Mouse (Mus musculus): ENCODE data around the gene Trim54. TPM values are rescaled to one million over a fixed set of nuclear protein-coding genes. Genes with fewer than 3 reads are reported as not detected.

Gene Trim54
- total RNA-seq, 2 experiments from 2014 or later, result not detected

DNA sequence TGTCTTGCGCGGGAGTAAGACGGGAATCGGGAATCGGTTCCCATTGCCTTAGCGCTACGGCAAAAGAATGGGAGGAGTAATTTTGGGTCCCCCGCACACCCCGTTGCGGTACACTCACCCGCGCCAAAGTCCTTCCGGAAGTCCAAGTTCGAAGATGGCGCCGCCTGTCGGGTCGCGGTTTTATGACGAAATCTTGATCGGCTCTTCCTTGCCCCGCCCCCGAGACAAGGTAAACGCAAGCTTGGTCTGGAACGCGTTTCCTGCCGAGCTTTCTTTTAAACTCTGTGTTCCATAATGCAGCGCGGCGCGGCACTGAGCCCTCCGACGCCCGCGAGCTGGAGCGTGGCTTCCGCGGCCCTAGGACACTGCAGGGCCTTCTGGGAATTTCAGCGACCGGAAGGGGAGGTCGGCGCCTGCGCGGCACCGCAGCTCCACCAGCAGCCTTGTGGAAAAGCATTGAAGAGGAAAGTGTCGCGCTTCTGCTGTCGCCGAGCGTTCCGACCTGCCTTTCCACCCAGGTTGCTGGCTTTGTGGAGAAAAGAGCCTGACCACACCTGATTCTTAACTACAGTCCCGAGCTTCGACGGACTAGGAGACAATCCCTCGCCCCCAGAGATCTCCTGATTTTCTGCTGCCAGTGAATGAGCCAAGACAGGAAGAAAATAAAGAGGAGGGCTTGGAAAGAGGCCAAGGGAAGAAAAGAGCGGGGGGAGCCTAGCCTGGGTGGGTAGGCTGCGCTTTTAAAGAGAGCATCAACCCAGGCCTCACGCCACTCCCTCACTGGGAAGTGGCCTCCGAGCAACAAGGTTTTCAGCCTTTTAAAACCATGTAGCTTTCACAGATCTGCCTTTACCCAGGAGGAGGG is 63.5 kb downstream of the Trim54 start, which contains the start of the genes Gm29609 and Gtf3c2:
TSS of gene Gm29609 (minus strand) at position 146 of the 865 bp plus-strand sequence.
TSS of gene Gtf3c2 (minus strand) at position 379 of the 865 bp plus-strand sequence.
- DNase-seq (ENCODE audit: extremely low spot score in 1 of 2, low spot score in 1 of 2), result peak; percentile 93

DNA sequence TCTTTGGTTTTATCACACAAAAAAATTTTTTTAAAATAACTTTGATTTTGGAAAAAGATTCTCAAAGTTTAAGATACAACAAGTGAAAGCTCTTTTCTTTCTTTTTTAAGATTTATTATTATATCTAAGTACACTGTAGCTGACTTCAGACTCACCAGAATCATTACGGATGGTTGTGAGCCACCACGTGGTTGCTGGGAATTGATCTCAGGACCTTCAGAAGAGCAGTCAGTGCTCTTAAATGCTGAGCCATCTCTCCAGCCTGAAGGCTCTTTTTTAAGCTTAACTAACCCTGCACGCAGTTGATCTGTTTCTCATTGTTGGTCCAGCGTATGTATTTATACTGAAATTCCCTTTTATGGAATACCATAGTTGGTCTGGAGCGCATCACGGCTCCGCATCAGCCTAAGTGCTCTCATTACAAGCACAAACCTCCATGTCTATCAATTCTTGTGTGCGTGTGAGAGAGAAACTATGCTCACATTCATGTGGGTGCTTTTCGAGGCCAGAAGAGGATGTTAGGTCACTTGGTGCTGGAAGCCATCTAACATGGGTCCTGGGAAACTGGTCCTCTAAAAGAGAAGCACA is 64.8 kb downstream of the Trim54 start:
- DNase-seq (ENCODE audit: extremely low spot score in 1 of 2, low spot score in 1 of 2), result no peak

GRCm38 (mm10) chr5:31183678-31184077 is 67.2 kb downstream of the Trim54 start:
- DNase-seq (ENCODE audit: extremely low spot score in 1 of 2, low spot score in 1 of 2), result no peak

Other genes starting within 250 kb of the Trim54 start
- gene Tmem214, start 248.7 kb upstream of the Trim54 start, total RNA-seq (2021), result 10 to 100 TPM; 60.4 to 60.8 TPM
- gene Agbl5, start 228.0 kb upstream of the Trim54 start, total RNA-seq (2021), result 10 to 100 TPM; 13.0 to 14.5 TPM
- 100 to 1,000 TPM in 1 of 2 experiments, 10 to 100 TPM in 1; 92.7 to 101 TPM for gene Ost4, start 208.9 kb upstream of the Trim54 start, total RNA-seq (2021)
- gene Emilin1, start 203.3 kb upstream of the Trim54 start, total RNA-seq (2021), result 1 to 10 TPM; 2.5 to 3.4 TPM
- gene Khk, start 195.3 kb upstream of the Trim54 start, total RNA-seq (2021), result 10 to 100 TPM; 12.3 to 15.5 TPM
- gene Cgref1, start 171.1 kb upstream of the Trim54 start, total RNA-seq (2021), result 10 to 100 TPM; 14.5 to 16.7 TPM
- gene Preb, start 156.4 kb upstream of the Trim54 start, total RNA-seq (2021), result 100 to 1,000 TPM; 126 to 131 TPM
- under 1 TPM; 0.09 to 0.12 TPM for gene Tcf23, start 148.1 kb upstream of the Trim54 start, total RNA-seq (2021)
- gene Atraid, start 68.4 kb upstream of the Trim54 start, total RNA-seq (2021), result 10 to 100 TPM; 69.4 to 78.9 TPM
- gene Slc5a6, start 67.8 kb upstream of the Trim54 start, total RNA-seq (2021), result 10 to 100 TPM; 14.2 to 15.3 TPM
- gene Cad, start 61.9 kb upstream of the Trim54 start, total RNA-seq (2021), result 10 to 100 TPM; 16.9 to 18.0 TPM
- gene Dnajc5g, start 10.4 kb upstream of the Trim54 start, total RNA-seq (2021), result not detected
- gene Slc30a3, start 8.5 kb upstream of the Trim54 start, total RNA-seq (2021), result 10 to 100 TPM; 78.9 to 86.5 TPM
- gene Ucn, start 22.1 kb downstream of the Trim54 start, total RNA-seq (2021), result not detected
- gene Mpv17, start 37.5 kb downstream of the Trim54 start, total RNA-seq (2021), result 10 to 100 TPM; 55.0 to 59.0 TPM
- gene Gm29609, start 63.2 kb downstream of the Trim54 start, total RNA-seq (2021), result 1 to 10 TPM; 1.6 to 2.8 TPM
- 10 to 100 TPM; 50.8 to 77.4 TPM for gene Gtf3c2, start 63.4 kb downstream of the Trim54 start, total RNA-seq (2021)
- 10 to 100 TPM; 76.8 to 83.9 TPM for gene Snx17, start 76.5 kb downstream of the Trim54 start, total RNA-seq (2021)
- gene Eif2b4, start 76.7 kb downstream of the Trim54 start, total RNA-seq (2021), result 10 to 100 TPM; 46.8 to 56.7 TPM
- 10 to 100 TPM; 25.7 to 31.5 TPM for gene Zfp513, start 85.6 kb downstream of the Trim54 start, total RNA-seq (2021)
- gene Ppm1g, start 104.0 kb downstream of the Trim54 start, total RNA-seq (2021), result 10 to 100 TPM; 77.0 to 77.2 TPM
- gene Nrbp1, start 124.2 kb downstream of the Trim54 start, total RNA-seq (2021), result 10 to 100 TPM; 83.5 to 88.5 TPM
- not detected for gene Gm9970, start 124.5 kb downstream of the Trim54 start, total RNA-seq (2021)
- 1 to 10 TPM; 2.0 to 3.1 TPM for gene Krtcap3, start 135.0 kb downstream of the Trim54 start, total RNA-seq (2021)
- gene Ift172, start 174.4 kb downstream of the Trim54 start, total RNA-seq (2021), result 10 to 100 TPM; 72.9 to 81.8 TPM
- 100 to 1,000 TPM; 172 to 175 TPM for gene Fndc4, start 179.4 kb downstream of the Trim54 start, total RNA-seq (2021)
- under 1 TPM in 1 of 2 experiments, not detected in 1; 0.31 TPM for gene Gckr, start 180.7 kb downstream of the Trim54 start, total RNA-seq (2021)